Mouse (Mus musculus) intestine, embryonic 14.5 days (tissue): ENCODE measurements around the gene Eif4e1b. TPM values are rescaled to one million over a fixed set of nuclear protein-coding genes. Genes with fewer than 3 reads are reported as not detected.
A peak's percentile ranks its signal among the peaks of the same experiment; 100 is the strongest.

Experiments
- ATAC-seq: fragments of 200-750 bp; cut with Nextera tagmentation; replicated peaks from 2 replicates; pipeline ENCODE4 v1.8.0; 2017; ENCODE audit warnings: low read depth, moderate number of reproducible peaks, moderate TSS enrichment, moderate library complexity; ENCODE audit not compliant: low FRiP score, low TSS enrichment
- DNase-seq: peaks from one replicate; pipeline ENCODE4 v3.0.0-alpha.2; 2018; ENCODE audit warnings: low spot score
- H3K27ac ChIP-seq: fragments of 300-500 bp; sonication (generic); 2 replicates; pipeline ENCODE4 v1.5.1; 2014; ENCODE audit warnings: low read depth, mild to moderate bottlenecking, control low read depth
- H3K27me3 ChIP-seq: fragments of 300-500 bp; sonication (generic); replicated peaks from 2 replicates; pipeline ENCODE4 v1.6.1; 2014; ENCODE audit warnings: low read length, control low read depth; ENCODE audit not compliant: control insufficient read depth, insufficient read depth
- H3K36me3 ChIP-seq: fragments of 300-500 bp; sonication (generic); 2 replicates; pipeline ENCODE4 v1.6.1; 2014; ENCODE audit warnings: low read length, control low read depth; ENCODE audit not compliant: control insufficient read depth, insufficient read depth
- H3K4me1 ChIP-seq: fragments of 300-500 bp; sonication (generic); replicated peaks from 2 replicates; pipeline ENCODE4 v1.6.1; 2014; ENCODE audit warnings: low read length, control low read depth, mixed read lengths; ENCODE audit not compliant: control insufficient read depth, insufficient read depth
- H3K4me2 ChIP-seq: fragments of 300-500 bp; sonication (generic); 2 replicates; pipeline ENCODE4 v1.6.1; 2014; ENCODE audit warnings: low read length
- H3K4me3 ChIP-seq: fragments of 300-500 bp; sonication (generic); 2 replicates; pipeline ENCODE4 v1.5.1; 2014; ENCODE audit warnings: low read depth, low read length, control low read depth, mixed read lengths
- H3K9ac ChIP-seq: fragments of 300-500 bp; sonication (generic); 2 replicates; pipeline ENCODE4 v1.6.1; 2014; ENCODE audit warnings: mild to moderate bottlenecking, low read length
- H3K9me3 ChIP-seq: fragments of 300-500 bp; sonication (generic); 2 replicates; pipeline ENCODE4 v1.6.1; 2016; ENCODE audit warnings: low read length, control low read depth; ENCODE audit not compliant: control insufficient read depth
- WGBS: fragments of 180-500 bp; shearing (Covaris S2); extraction: QIAGEN DNeasy Blood & Tissue Kit; methylation state at CpG from one replicate; pipeline ENCODE4 v1.1.7; 2014; 5-methylcytosine and 5-hydroxymethylcytosine counted together
- polyA plus RNA-seq: library from polyadenylated mRNA; unstranded; fragments of >200 nt; fragmentation: Nextera tagmentation; extraction: Ambion mirVana; gene quantifications from 2 replicates; pipeline ENCODE4 v1.2.1, GENCODE M21; 2014

Gene Eif4e1b
- polyA plus RNA-seq, 1 experiment from 2014 or later = not detected

DNA sequence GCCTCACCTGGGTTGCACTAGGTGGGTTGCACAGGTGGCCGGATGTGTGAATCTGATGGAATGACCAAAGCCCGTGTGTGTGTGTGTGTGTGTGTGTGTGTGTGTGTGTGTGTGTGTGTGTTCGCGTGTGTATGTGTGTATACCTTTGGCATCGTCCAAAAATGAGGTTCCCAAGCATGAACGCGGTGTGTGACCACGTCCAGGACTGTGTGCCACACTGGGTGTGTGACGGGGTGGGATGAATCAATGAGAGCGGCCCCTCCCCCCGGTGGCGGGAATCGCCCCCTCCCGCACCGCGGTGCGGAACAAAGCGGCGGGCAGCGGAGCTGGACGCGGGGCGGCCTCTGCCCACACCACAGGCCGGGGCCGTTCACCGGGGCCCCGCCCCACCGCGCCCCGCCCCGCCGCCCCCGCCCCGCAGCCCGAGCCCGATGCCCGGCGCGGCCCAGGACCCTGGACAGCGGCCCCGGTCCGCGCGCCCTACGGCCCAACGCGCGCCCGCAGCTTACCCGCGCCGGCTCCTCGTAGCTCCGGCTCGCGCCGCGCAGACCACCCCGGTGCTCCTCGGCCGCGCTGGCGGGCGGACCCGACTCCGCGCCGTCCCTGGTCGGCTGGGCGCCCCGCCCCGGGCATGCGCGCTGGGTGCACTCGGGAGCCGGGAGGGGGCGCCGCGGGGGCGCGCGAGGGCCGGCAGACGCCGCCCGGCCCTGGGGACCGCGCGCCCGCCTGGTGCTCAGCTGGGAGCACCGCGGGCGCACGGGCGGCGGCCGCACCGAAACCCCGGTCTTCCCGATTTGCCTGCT, 34.5 kb upstream of the Eif4e1b start:
- 3% methylated on average over 48 of the region's 100 CpGs for WGBS
- H3K9me3 ChIP-seq = no peaks in the 10 kb centered on the region
- H3K4me3 ChIP-seq = peak overlapping the region; percentile 46
- peak overlapping the region; percentile 87 for H3K4me2 ChIP-seq
- no peak overlapping the region for H3K9ac ChIP-seq
- no peak overlapping the region for H3K27ac ChIP-seq
- H3K36me3 ChIP-seq = no peaks in the 10 kb centered on the region
- H3K4me1 ChIP-seq = 0 out of 2 replicates have a peak, but pooled peaks cover 4% of the 10 kb centered on the region
- DNase-seq (peak; percentile 60), ATAC-seq (peak; percentile 83)
- H3K27me3 ChIP-seq = peaks cover 29% of the 10 kb centered on the region

DNA sequence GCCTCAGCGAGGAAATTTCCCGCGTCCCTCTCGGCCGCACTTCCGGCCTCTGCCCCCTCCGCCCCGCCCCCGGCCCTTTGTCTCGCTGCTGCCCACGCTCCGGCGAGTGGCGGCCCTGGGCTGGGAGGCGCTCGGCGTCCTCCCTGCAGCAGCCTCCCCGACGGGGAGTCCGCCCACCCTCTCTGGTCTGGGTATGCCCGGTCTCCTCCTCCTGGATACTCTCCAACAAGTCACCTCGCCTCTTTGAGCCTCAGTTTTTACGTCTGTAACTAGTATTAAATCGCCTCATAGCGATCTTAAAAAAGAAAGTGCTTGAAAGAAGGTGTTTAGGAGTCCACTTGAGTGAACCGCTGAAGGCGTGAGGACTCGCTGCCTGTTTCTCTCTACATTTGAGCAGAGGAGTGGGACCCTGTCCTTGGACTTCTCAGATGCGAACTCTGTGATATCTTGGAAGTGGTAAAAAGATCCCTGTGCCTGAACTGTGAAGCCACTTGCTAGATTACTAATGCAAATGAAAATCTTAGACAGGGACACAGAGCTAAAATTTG, 33.9 kb upstream of the Eif4e1b start, which contains the start of gene Gprin1:
TSS of gene Gprin1 (minus strand) at position 11 of the 548 bp plus-strand sequence.
- Histone ChIP-seq H3K9ac (no peak within 1 kb of the TSS), H3K9me3 (no peaks in the 10 kb centered on the region), H3K36me3 (no peaks in the 10 kb centered on the region), H3K4me3 (peak within 1 kb of the TSS; percentile 46), H3K27ac (no peak within 1 kb of the TSS), H3K4me1 (0 out of 2 replicates have a peak, but pooled peaks cover 4% of the 10 kb centered on the region), H3K4me2 (peak within 1 kb of the TSS; percentile 87), H3K27me3 (peaks cover 29% of the 10 kb centered on the region)
- peak; percentile 59 for ATAC-seq
- DNase-seq = peak; percentile 59
- WGBS = 4% methylated on average over 29 of the region's 29 CpGs

DNA sequence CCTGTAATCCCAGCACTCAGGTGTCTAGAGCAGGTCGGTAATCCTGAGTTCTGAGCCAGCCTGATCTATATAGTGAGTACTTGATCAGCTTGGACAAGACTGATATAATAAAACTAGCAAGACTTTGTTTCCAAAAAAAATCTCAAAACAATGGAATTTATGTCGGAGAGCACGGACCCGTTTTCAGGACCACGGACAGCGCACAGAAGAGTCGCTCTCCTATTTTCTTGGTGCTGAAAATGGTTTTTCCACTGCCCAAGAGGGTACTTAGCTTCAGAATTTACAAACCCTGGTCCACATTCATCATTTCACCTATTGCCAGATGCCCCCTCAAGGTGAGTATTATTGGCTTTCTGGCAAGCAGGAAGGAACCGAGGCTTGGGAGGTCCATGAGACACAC, 33.1 kb upstream of the Eif4e1b start:
- peaks cover 33% of the 10 kb centered on the region for H3K27me3 ChIP-seq
- peak; percentile 88 for DNase-seq

DNA sequence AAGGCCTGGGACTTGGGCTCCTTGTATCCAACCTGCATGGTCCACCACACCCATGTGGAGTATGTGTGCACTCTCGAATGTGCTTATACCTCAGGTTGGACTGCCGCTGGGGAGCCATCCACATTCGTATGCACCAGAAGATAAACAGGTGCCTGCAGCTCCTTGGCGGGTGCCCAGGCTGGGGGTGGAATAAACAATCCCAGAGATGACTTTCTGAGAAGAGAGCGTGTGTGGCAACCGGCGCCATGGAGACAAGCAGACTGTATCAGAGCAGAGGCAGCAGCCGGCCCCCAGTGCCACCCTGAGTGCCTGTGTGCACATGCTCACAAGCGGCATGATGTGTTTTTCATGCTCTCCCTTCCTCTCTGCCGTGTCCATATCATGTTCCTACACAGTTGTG, 31.1 kb upstream of the Eif4e1b start:
- H3K4me1 ChIP-seq = 0 out of 2 replicates have a peak, but pooled peaks cover 4% of the 10 kb centered on the region
- ATAC-seq (no peak), DNase-seq (no peak)
- H3K27me3 ChIP-seq = peaks cover 39% of the 10 kb centered on the region
- H3K36me3 ChIP-seq = no peaks in the 10 kb centered on the region
- H3K4me3 ChIP-seq = no peak overlapping the region
- H3K9ac ChIP-seq = no peak overlapping the region
- no peak overlapping the region for H3K27ac ChIP-seq
- no peak overlapping the region for H3K4me2 ChIP-seq
- no peaks in the 10 kb centered on the region for H3K9me3 ChIP-seq
- WGBS = 66% methylated on average over 10 of the region's 10 CpGs

More for the DNA sequence above, 33.1 kb upstream of the Eif4e1b start:
- WGBS = 3% methylated on average over 8 of the region's 8 CpGs
- Histone ChIP-seq H3K4me2 (no peak overlapping the region), H3K4me1 (0 out of 2 replicates have a peak, but pooled peaks cover 4% of the 10 kb centered on the region), H3K27ac (no peak overlapping the region), H3K9me3 (no peaks in the 10 kb centered on the region), H3K4me3 (no peak overlapping the region), H3K36me3 (no peaks in the 10 kb centered on the region), H3K9ac (no peak overlapping the region)
- ATAC-seq = no peak

DNA sequence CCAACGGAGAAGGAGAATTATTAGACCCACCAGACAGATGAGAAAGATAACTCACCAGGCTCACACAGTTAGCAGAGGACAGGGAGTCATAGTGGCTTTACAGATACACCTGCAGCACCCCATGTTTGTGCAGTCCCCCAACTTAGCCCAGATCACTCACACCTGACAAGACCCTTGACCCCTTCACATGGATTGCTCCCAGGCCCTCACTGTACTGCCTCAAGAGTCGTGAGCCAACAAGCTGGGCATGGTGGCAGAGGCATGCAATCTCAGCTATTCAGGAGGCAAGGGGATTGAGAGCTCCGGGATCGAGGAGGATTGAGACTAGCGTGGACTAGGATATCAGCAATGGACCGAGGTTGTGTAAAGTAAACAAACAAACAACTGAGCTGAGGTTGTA, 30.1 kb upstream of the Eif4e1b start:
- Histone ChIP-seq H3K4me1 (0 out of 2 replicates have a peak, but pooled peaks cover 6% of the 10 kb centered on the region), H3K36me3 (no peaks in the 10 kb centered on the region), H3K9me3 (no peaks in the 10 kb centered on the region), H3K4me3 (no peak overlapping the region), H3K4me2 (no peak overlapping the region), H3K27ac (no peak overlapping the region), H3K27me3 (peaks cover 34% of the 10 kb centered on the region), H3K9ac (no peak overlapping the region)
- WGBS = 71% methylated on average over 6 of the region's 6 CpGs
- DNase-seq = no peak
- no peak for ATAC-seq

DNA sequence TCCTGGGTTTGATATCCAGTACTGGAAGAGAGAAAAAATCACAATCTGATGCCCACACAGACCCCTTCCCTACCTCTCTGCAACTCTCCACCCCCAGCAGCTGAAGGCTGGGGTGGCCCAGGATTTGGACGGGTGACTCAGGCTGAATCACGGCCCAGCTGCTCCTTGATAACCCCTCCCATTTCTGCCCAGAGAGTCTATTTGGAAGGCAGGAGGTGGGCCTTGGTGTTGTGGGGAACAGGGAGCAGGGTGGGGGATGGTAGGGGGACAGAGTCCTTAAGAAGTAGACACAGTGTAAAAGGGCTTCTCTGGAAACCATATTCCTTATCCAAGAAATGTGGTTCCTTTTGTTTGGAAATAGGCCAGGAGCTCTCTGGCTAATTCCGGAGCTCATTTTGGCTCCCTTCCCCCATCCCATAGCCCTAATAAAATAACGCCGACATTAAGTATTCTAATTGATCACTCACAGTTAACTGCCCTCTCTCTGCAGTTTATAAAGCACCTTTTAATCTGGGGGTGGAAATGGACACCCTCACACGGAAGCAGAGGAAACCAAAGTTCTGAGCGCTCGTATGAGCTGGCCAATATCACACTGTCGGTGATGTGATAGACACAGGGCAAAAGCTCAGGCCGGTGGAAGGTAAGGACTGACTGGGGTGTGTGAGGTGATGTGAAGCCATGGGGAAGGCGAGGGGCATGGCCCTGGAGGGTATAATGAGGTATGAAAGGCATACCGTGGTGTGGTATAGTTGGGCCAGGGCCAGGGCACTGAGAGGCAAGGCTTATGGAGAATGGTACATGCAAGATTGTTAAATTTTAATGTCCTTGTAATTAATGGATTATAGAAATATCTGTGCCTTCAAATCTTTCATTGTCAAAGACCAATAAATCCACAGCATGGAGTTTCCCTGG, 29.4 kb upstream of the Eif4e1b start:
- 43% methylated on average over 12 of the region's 12 CpGs for WGBS
- Histone ChIP-seq H3K4me1 (0 out of 2 replicates have a peak, but pooled peaks cover 7% of the 10 kb centered on the region), H3K27me3 (peaks cover 40% of the 10 kb centered on the region), H3K9me3 (no peaks in the 10 kb centered on the region), H3K9ac (no peak overlapping the region), H3K36me3 (no peaks in the 10 kb centered on the region), H3K27ac (no peak overlapping the region), H3K4me2 (no peak overlapping the region), H3K4me3 (no peak overlapping the region)
- no peak for DNase-seq
- no peak for ATAC-seq

DNA sequence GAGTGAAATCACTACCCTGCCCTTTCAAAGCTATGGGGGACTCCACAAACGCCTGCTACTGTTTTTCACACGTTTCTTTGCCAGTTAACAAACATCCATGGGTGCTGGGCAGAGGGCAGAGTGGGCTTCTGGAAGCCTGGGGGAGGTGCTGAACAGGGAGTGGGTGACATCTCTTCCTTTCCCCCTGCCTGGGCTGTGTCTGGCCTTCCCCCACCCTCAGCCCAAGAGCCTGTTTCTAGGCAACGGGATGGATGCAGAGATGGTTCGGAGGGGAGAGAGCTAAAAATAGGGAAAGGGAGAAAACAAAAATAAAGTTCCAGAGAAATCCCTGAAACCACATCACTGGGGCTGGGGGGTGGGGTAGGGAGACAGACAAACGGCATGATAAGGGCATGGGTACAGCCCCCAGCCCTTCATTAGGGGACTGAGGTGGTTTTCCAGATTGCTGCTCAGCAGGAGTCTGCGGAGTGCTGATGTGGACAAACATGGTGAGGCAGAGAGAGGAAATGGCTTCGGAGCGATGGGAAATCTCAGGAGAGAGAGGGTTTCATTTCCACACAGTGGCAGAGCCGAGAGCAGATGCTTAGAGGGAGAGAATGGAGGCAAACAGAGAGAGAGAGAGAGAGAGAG, 28.5 kb upstream of the Eif4e1b start:
- DNase-seq (no peak), ATAC-seq (no peak)
- H3K9me3 ChIP-seq = no peaks in the 10 kb centered on the region
- H3K36me3 ChIP-seq = no peaks in the 10 kb centered on the region
- H3K4me2 ChIP-seq = no peak overlapping the region
- 29% methylated on average over 9 of the region's 9 CpGs for WGBS
- H3K27ac ChIP-seq = no peak overlapping the region
- no peak overlapping the region for H3K9ac ChIP-seq
- 0 out of 2 replicates have a peak, but pooled peaks cover 3% of the 10 kb centered on the region for H3K4me1 ChIP-seq
- peaks cover 39% of the 10 kb centered on the region for H3K27me3 ChIP-seq
- H3K4me3 ChIP-seq = no peak overlapping the region

DNA sequence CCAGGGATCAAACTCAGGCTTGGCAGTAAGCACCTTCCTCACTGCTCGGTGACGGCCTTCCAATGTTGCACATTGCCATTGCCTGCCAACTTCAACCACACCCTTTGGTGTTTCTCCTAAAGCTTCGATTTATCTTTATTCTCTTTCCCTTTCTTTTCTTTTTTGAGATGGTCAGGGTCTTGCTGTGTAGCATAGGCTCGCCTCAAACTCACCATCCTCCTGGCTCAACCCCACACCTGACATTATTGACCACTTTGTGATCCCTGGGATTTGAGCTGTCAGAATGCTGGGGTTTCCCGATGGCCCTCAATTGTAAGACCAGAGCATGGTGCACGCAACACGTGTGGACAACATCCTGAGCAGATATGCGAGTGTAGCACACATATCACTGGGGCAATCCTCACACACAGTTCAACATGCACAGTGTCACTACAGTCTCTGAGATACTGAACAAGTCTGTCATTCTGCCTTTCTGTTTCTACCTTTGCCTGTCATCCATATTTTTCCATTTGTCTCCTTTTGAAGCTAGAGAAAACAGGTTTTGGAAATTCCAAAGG, 27.6 kb upstream of the Eif4e1b start:
- no peak overlapping the region for H3K4me2 ChIP-seq
- H3K27ac ChIP-seq = no peak overlapping the region
- no peak overlapping the region for H3K9ac ChIP-seq
- 0 out of 2 replicates have a peak, but pooled peaks cover 3% of the 10 kb centered on the region for H3K4me1 ChIP-seq
- no peaks in the 10 kb centered on the region for H3K9me3 ChIP-seq
- ATAC-seq = no peak
- 86% methylated on average over 8 of the region's 8 CpGs for WGBS
- peaks cover 39% of the 10 kb centered on the region for H3K27me3 ChIP-seq
- H3K4me3 ChIP-seq = no peak overlapping the region
- H3K36me3 ChIP-seq = no peaks in the 10 kb centered on the region
- no peak for DNase-seq
